Mouse (Mus musculus): ENCODE data around the gene Pih1d3. TPM values are rescaled to one million over a fixed set of nuclear protein-coding genes. Genes with fewer than 3 reads are reported as not detected.

Pih1d3 gene
- polyA plus RNA-seq, 1 experiment: not detected

DNA sequence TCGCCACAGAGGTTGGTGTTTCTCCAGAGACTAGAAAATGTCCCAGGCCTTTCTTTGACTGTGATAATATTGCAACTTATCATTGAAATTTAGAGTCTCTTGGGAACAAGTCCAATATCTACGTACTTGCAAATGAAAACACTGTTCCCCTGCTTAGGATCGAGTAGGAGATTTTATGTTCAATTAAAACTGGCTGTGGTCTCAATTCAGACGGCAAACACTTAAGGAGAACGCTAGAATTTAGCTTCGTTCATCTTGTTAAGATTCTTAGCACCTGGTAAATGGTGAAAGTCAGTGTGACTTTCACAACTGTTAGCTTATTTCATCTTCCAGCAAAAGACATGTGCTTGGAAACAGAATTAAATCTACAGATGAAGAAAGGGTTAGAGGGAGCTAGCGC, 17.3 kb upstream of the Pih1d3 start:
- Histone ChIP-seq H3K4me2 (ENCODE audit: low read depth) (no peak overlapping the region), H3K27me3 (ENCODE audit: control insufficient read depth, insufficient read depth, insufficient read length) (no peaks in the 10 kb centered on the region), H3K36me3 (ENCODE audit: control insufficient read depth, insufficient read depth) (no peaks in the 10 kb centered on the region), H3ac (ENCODE audit: control insufficient read depth, insufficient read length) (no peak overlapping the region), H3K4me3 (no peak overlapping the region), H3K79me2 (ENCODE audit: control insufficient read depth, insufficient read depth) (no peaks in the 10 kb centered on the region)
- TF ChIP-seq MYOG (IDR thresholded peaks at IDR 0.05; ENCODE audit: control insufficient read depth in 1 of 3, insufficient read depth in 1 of 3, insufficient read length in 2 of 3, low read depth in 2 of 3) (no peak), TCF12 (IDR thresholded peaks at IDR 0.05; ENCODE audit: insufficient read depth, poor library complexity, severe bottlenecking) (no peak), MYOD1 (IDR thresholded peaks at IDR 0.05; ENCODE audit: control insufficient read depth in 1 of 3, insufficient read length in 2 of 3, low read depth in 2 of 3) (no peak), POLR2A (IDR thresholded peaks at IDR 0.05; ENCODE audit: insufficient read length, low read depth) (no peak)

DNA sequence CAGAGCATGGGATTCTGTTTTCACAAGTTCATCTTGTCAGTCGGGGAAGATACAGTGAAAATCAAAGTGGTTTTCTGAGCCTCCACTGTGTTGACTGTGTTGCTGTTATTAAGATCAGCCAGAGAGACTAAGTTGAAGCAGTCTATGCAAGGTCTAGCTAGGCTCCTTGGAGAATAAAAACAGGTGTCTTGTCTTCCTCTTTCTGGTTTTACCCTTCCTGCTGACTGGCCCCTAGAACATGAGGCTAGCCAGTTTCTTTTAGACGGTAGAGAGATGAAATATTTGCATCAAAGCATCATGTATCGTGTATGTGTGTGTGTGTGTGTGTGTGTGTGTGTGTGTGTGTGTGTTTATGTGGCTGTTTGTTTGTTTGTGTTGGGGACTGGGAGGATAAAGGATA, 16.9 kb upstream of the Pih1d3 start:
- no peaks in the 10 kb centered on the region for H3K27me3 ChIP-seq (ENCODE audit: control insufficient read depth, insufficient read depth, insufficient read length)
- H3K36me3 ChIP-seq (ENCODE audit: control insufficient read depth, insufficient read depth): no peaks in the 10 kb centered on the region
- no peak overlapping the region for H3ac ChIP-seq (ENCODE audit: control insufficient read depth, insufficient read length)
- H3K79me2 ChIP-seq (ENCODE audit: control insufficient read depth, insufficient read depth): no peaks in the 10 kb centered on the region
- no peak overlapping the region for H3K4me3 ChIP-seq
- no peak overlapping the region for H3K4me2 ChIP-seq (ENCODE audit: low read depth)
- TF ChIP-seq POLR2A (IDR thresholded peaks at IDR 0.05; ENCODE audit: insufficient read length, low read depth): no peak
- no peak for TF ChIP-seq POLR2AphosphoS2 (IDR thresholded peaks at IDR 0.05; ENCODE audit: insufficient read length, low read depth)
- TF ChIP-seq SRF (IDR thresholded peaks at IDR 0.05; ENCODE audit: control insufficient read depth, insufficient read length, low read depth): no peak
- no peak for TF ChIP-seq MYOD1 (IDR thresholded peaks at IDR 0.05; ENCODE audit: control insufficient read depth in 1 of 3, insufficient read length in 2 of 3, low read depth in 2 of 3)
- no peak for TF ChIP-seq TCF3 (IDR thresholded peaks at IDR 0.05; ENCODE audit: insufficient read length, low read depth)
- TF ChIP-seq MYOG (IDR thresholded peaks at IDR 0.05; ENCODE audit: control insufficient read depth in 1 of 3, insufficient read depth in 1 of 3, insufficient read length in 2 of 3, low read depth in 2 of 3): no peak
- no peak for TF ChIP-seq CEBPB (IDR thresholded peaks at IDR 0.05; ENCODE audit: insufficient read depth, poor library complexity, severe bottlenecking)
- no peak for TF ChIP-seq TCF12 (IDR thresholded peaks at IDR 0.05; ENCODE audit: insufficient read depth, poor library complexity, severe bottlenecking)
- no peak for TF ChIP-seq E2F4 (IDR thresholded peaks at IDR 0.05; ENCODE audit: insufficient read depth)
- no peak for TF ChIP-seq USF1 (IDR thresholded peaks at IDR 0.05; ENCODE audit: low read depth)
- TF ChIP-seq MAX (IDR thresholded peaks at IDR 0.05; ENCODE audit: low read depth): no peak
- TF ChIP-seq REST (IDR thresholded peaks at IDR 0.05; ENCODE audit: insufficient read depth, insufficient read length): no peak

GRCm38 (mm10) chr1:31210144-31210543, 12.5 kb upstream of the Pih1d3 start:
- Histone ChIP-seq H3K79me2 (ENCODE audit: control insufficient read depth, insufficient read depth) (no peaks in the 10 kb centered on the region), H3K27me3 (ENCODE audit: control insufficient read depth, insufficient read depth, insufficient read length) (no peaks in the 10 kb centered on the region), H3K4me3 (no peak overlapping the region), H3K36me3 (ENCODE audit: control insufficient read depth, insufficient read depth) (no peaks in the 10 kb centered on the region), H3ac (ENCODE audit: control insufficient read depth, insufficient read length) (no peak overlapping the region), H3K4me2 (ENCODE audit: low read depth) (no peak overlapping the region)
- TF ChIP-seq REST (IDR thresholded peaks at IDR 0.05; ENCODE audit: insufficient read depth, insufficient read length) (no peak), TCF12 (IDR thresholded peaks at IDR 0.05; ENCODE audit: insufficient read depth, poor library complexity, severe bottlenecking) (no peak)

DNA sequence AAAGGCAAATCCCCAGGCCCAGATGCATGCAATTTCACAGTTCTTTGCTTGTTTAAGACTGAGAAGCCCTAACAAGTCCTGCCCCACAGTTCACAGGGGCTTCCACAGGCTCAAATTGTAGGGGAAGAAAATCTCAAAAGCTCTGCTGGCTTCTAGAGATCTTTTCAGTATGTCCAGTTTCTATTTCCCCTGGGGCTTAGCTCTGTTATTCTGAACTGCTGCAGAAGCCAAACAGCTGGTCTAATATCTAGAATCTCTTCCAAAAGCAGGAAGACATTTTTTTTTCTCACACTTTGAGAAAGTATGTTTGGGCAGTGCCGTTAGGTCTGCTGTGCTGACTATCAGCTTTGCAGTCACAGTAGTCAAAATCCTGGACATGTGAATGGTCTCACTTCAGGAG, 7.8 kb upstream of the Pih1d3 start:
- no peaks in the 10 kb centered on the region for H3K36me3 ChIP-seq (ENCODE audit: control insufficient read depth, insufficient read depth)
- no peak for TF ChIP-seq E2F4 (IDR thresholded peaks at IDR 0.05; ENCODE audit: insufficient read depth)
- no peak for TF ChIP-seq TCF3 (IDR thresholded peaks at IDR 0.05; ENCODE audit: insufficient read length, low read depth)
- TF ChIP-seq MAX (IDR thresholded peaks at IDR 0.05; ENCODE audit: low read depth): no peak
- TF ChIP-seq TCF12 (IDR thresholded peaks at IDR 0.05; ENCODE audit: insufficient read depth, poor library complexity, severe bottlenecking): no peak
- TF ChIP-seq SRF (IDR thresholded peaks at IDR 0.05; ENCODE audit: control insufficient read depth, insufficient read length, low read depth): no peak
- no peak for TF ChIP-seq MYOD1 (IDR thresholded peaks at IDR 0.05; ENCODE audit: control insufficient read depth in 1 of 3, insufficient read length in 2 of 3, low read depth in 2 of 3)
- TF ChIP-seq REST (IDR thresholded peaks at IDR 0.05; ENCODE audit: insufficient read depth, insufficient read length): no peak
- no peak for TF ChIP-seq USF1 (IDR thresholded peaks at IDR 0.05; ENCODE audit: low read depth)
- TF ChIP-seq POLR2AphosphoS2 (IDR thresholded peaks at IDR 0.05; ENCODE audit: insufficient read length, low read depth): no peak
- no peak for TF ChIP-seq CEBPB (IDR thresholded peaks at IDR 0.05; ENCODE audit: insufficient read depth, poor library complexity, severe bottlenecking)
- TF ChIP-seq MYOG (IDR thresholded peaks at IDR 0.05; ENCODE audit: control insufficient read depth in 1 of 3, insufficient read depth in 1 of 3, insufficient read length in 2 of 3, low read depth in 2 of 3): no peak
- TF ChIP-seq POLR2A (IDR thresholded peaks at IDR 0.05; ENCODE audit: insufficient read length, low read depth): no peak
- no peak overlapping the region for H3K4me2 ChIP-seq (ENCODE audit: low read depth)
- no peaks in the 10 kb centered on the region for H3K27me3 ChIP-seq (ENCODE audit: control insufficient read depth, insufficient read depth, insufficient read length)
- H3ac ChIP-seq (ENCODE audit: control insufficient read depth, insufficient read length): no peak overlapping the region
- no peaks in the 10 kb centered on the region for H3K79me2 ChIP-seq (ENCODE audit: control insufficient read depth, insufficient read depth)
- no peak overlapping the region for H3K4me3 ChIP-seq

DNA sequence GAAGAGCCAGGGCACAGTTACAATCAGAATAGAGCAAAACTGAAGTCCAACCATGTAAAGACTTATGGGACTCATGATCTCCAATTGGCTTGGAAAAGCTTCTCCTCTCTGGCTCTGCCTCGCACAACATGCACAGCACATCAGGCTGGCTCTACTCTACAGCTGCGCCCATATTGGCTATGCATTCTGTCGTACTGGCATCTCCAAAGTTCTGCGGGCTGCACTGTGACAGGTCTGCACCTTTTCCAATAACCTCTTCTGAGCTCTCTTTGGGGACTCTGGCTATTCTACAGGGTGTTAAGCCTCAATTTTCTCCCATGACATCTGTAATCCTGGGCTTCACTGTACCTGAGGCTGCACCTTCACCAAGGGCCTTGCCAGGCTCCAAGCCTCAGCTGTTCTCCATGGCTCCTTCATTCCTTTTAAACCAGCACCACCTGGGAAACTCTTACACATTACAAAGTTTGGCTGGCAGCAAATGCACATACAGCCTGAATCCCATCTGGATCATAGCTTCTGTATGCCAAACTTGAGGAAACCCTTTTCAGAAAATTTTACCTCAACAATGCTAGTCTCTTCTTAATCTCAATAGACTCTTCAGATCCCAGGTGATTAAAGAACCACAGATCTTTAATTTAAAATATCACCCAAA, 1.9 kb upstream of the Pih1d3 start:
- no peak overlapping the region for H3K4me2 ChIP-seq (ENCODE audit: low read depth)
- TF ChIP-seq MAX (IDR thresholded peaks at IDR 0.05; ENCODE audit: low read depth) (no peak), POLR2A (IDR thresholded peaks at IDR 0.05; ENCODE audit: insufficient read length, low read depth) (no peak), REST (IDR thresholded peaks at IDR 0.05; ENCODE audit: insufficient read depth, insufficient read length) (no peak), POLR2AphosphoS2 (IDR thresholded peaks at IDR 0.05; ENCODE audit: insufficient read length, low read depth) (no peak), CEBPB (IDR thresholded peaks at IDR 0.05; ENCODE audit: insufficient read depth, poor library complexity, severe bottlenecking) (no peak), MYOD1 (IDR thresholded peaks at IDR 0.05; ENCODE audit: control insufficient read depth in 1 of 3, insufficient read length in 2 of 3, low read depth in 2 of 3) (no peak), E2F4 (IDR thresholded peaks at IDR 0.05; ENCODE audit: insufficient read depth) (no peak), TCF12 (IDR thresholded peaks at IDR 0.05; ENCODE audit: insufficient read depth, poor library complexity, severe bottlenecking) (no peak), TCF3 (IDR thresholded peaks at IDR 0.05; ENCODE audit: insufficient read length, low read depth) (no peak)
- H3K79me2 ChIP-seq (ENCODE audit: control insufficient read depth, insufficient read depth): no peaks in the 10 kb centered on the region
- no peak overlapping the region for H3K4me3 ChIP-seq
- no peaks in the 10 kb centered on the region for H3K36me3 ChIP-seq (ENCODE audit: control insufficient read depth, insufficient read depth)
- H3ac ChIP-seq (ENCODE audit: control insufficient read depth, insufficient read length): no peak overlapping the region
- no peaks in the 10 kb centered on the region for H3K27me3 ChIP-seq (ENCODE audit: control insufficient read depth, insufficient read depth, insufficient read length)
